Mouse (Mus musculus) limb, embryonic 11.5 days (tissue): Measurements from ENCODE around the gene Pde6d. TPM values are rescaled to one million over a fixed set of nuclear protein-coding genes. Genes with fewer than 3 reads are reported as not detected.

ENCODE experiments used
- ATAC-seq: fragments of 200-750 bp; cut with Nextera tagmentation; 2 replicates; pipeline ENCODE4 v1.8.0; 2017; ENCODE audit warnings: low read depth; ENCODE audit not compliant: insufficient number of reproducible peaks, low FRiP score, low TSS enrichment
- DNase-seq: peaks from one replicate; pipeline ENCODE4 v3.0.0-alpha.2; 2015; ENCODE audit warnings: low spot score
- H3K27ac ChIP-seq: fragments of 300-500 bp; sonication (generic); replicated peaks from 2 replicates; pipeline ENCODE4 v1.5.1; 2014; ENCODE audit warnings: low read depth, mild to moderate bottlenecking, low read length
- H3K27me3 ChIP-seq: fragments of 300-500 bp; sonication (generic); 2 replicates; pipeline ENCODE4 v1.6.1; 2014; ENCODE audit warnings: mild to moderate bottlenecking, low read length, mixed read lengths; ENCODE audit not compliant: control insufficient read depth, insufficient read depth
- H3K36me3 ChIP-seq: fragments of 300-500 bp; sonication (generic); 2 replicates; pipeline ENCODE4 v1.6.1; 2014; ENCODE audit warnings: mild to moderate bottlenecking, low read length, moderate library complexity, mixed read lengths; ENCODE audit not compliant: control insufficient read depth, insufficient read depth
- H3K4me1 ChIP-seq: fragments of 300-500 bp; sonication (generic); 2 replicates; pipeline ENCODE4 v1.6.1; 2014; ENCODE audit warnings: low read length, mixed read lengths; ENCODE audit not compliant: control insufficient read depth, insufficient read depth
- H3K4me2 ChIP-seq: fragments of 300-500 bp; sonication (generic); 2 replicates; pipeline ENCODE4 v1.6.1; 2014; ENCODE audit warnings: low read depth, mild to moderate bottlenecking, moderate library complexity; ENCODE audit not compliant: severe bottlenecking
- H3K4me3 ChIP-seq: fragments of 300-500 bp; sonication (generic); 2 replicates; pipeline ENCODE4 v1.5.1; 2014; ENCODE audit warnings: low read depth, low read length
- H3K9ac ChIP-seq: fragments of 300-500 bp; sonication (generic); 2 replicates; pipeline ENCODE4 v1.6.1; 2014; ENCODE audit warnings: mild to moderate bottlenecking, low read length
- H3K9me3 ChIP-seq: fragments of 300-500 bp; sonication (generic); 2 replicates; pipeline ENCODE4 v1.6.1; 2016; ENCODE audit warnings: low read length; ENCODE audit not compliant: control insufficient read depth
- WGBS: fragments of 180-500 bp; shearing (Covaris S2); extraction: QIAGEN DNeasy Blood & Tissue Kit; methylation state at CpG from one replicate; pipeline ENCODE4 v1.1.7; 2014; 5-methylcytosine and 5-hydroxymethylcytosine counted together
- polyA plus RNA-seq: library from polyadenylated mRNA; unstranded; fragments of >200 nt; fragmentation: Nextera tagmentation; extraction: Ambion mirVana; gene quantifications from 2 replicates; pipeline ENCODE4 v1.2.1, GENCODE M21; 2014

Pde6d gene
- polyA plus RNA-seq, 1 experiment from 2014 or later = 81.6 TPM

DNA sequence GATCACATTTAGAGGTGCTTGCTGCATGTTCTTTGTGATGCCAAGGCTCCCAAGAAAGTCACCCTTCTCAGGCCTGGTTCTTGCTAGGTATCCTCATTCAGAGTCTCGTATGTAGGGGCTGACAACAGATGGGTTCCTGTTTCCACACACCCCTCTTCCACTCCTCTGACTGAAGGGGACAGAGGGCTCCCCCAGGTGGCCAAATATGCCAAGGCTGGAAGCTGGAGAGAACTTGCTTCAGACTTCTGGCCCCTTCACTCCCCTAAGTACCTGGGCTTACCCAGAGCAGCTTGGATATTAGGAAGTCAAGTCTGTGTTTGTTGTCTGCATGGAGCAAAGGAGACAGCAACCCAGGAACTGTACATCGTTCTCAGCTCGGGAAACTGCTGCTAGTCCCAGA is 82.5 kb downstream of the Pde6d start:
- Histone ChIP-seq H3K27ac (no peak overlapping the region), H3K9me3 (no peaks in the 10 kb centered on the region), H3K4me3 (no peak overlapping the region), H3K4me2 (no peak overlapping the region), H3K27me3 (no peaks in the 10 kb centered on the region), H3K9ac (no peak overlapping the region), H3K36me3 (no peaks in the 10 kb centered on the region), H3K4me1 (peaks cover 25% of the 10 kb centered on the region)
- DNase-seq (peak; percentile 66), ATAC-seq (no peak)
- 32% methylated on average over 3 of the region's 3 CpGs for WGBS

- no peak for DNase-seq
- Histone ChIP-seq H3K4me3 (no peak overlapping the region), H3K27ac (no peak overlapping the region), H3K9me3 (no peaks in the 10 kb centered on the region), H3K4me2 (no peak overlapping the region), H3K36me3 (no peaks in the 10 kb centered on the region), H3K4me1 (peaks cover 20% of the 10 kb centered on the region), H3K27me3 (no peaks in the 10 kb centered on the region), H3K9ac (no peak overlapping the region)
- no peak for ATAC-seq
- 63% methylated on average over 1 of the region's 1 CpGs for WGBS
Observed at GRCm38 (mm10) chr1:86498611-86499010, 83.8 kb downstream of the Pde6d start.

DNA sequence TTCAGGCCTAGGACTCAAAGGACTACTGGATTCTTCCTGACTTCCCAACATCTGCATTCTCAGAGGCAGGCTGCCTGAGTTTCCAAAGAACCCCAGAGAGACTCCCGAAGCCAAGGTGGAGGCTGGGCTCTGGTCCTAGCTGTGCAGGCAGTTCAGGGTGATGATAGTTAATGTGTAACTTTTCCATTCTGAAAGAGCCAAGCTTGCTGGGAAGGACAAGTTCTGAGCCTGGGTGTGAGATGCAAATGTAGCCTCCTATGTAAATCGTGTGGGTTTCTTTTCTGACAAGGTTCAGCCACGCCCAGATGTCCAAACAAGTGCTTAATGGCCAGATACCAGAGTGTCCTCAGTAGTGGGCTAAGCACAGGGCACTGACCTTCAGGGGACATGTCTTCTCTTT is 84.4 kb downstream of the Pde6d start:
- no peaks in the 10 kb centered on the region for H3K9me3 ChIP-seq
- no peak overlapping the region for H3K4me2 ChIP-seq
- 51% methylated on average over 3 of the region's 3 CpGs for WGBS
- H3K4me3 ChIP-seq = no peak overlapping the region
- H3K9ac ChIP-seq = no peak overlapping the region; the same call in 1 of the 2 replicates
- no peak for DNase-seq
- peaks cover 15% of the 10 kb centered on the region for H3K4me1 ChIP-seq
- no peaks in the 10 kb centered on the region for H3K36me3 ChIP-seq
- no peaks in the 10 kb centered on the region for H3K27me3 ChIP-seq
- ATAC-seq = no peak
- no peak overlapping the region for H3K27ac ChIP-seq

- Histone ChIP-seq H3K4me2 (no peak overlapping the region), H3K27me3 (no peaks in the 10 kb centered on the region), H3K4me3 (no peak overlapping the region), H3K36me3 (no peaks in the 10 kb centered on the region), H3K4me1 (peaks cover 10% of the 10 kb centered on the region), H3K9ac (no peak overlapping the region; the same call in 1 of the 2 replicates), H3K27ac (no peak overlapping the region), H3K9me3 (no peaks in the 10 kb centered on the region)
- 88% methylated on average over 5 of the region's 5 CpGs for WGBS
- ATAC-seq = no peak
- no peak for DNase-seq
Observed at GRCm38 (mm10) chr1:86497361-86497760, 85.1 kb downstream of the Pde6d start.

- Histone ChIP-seq H3K27ac (no peak overlapping the region), H3K36me3 (no peaks in the 10 kb centered on the region), H3K9me3 (no peaks in the 10 kb centered on the region), H3K4me3 (no peak overlapping the region), H3K4me1 (peaks cover 12% of the 10 kb centered on the region), H3K4me2 (no peak overlapping the region), H3K27me3 (no peaks in the 10 kb centered on the region), H3K9ac (no peak overlapping the region)
- ATAC-seq = no peak
- DNase-seq = no peak
- WGBS = 96% methylated on average over 4 of the region's 4 CpGs
Observed at GRCm38 (mm10) chr1:86496340-86496739, 86.1 kb downstream of the Pde6d start.

- ATAC-seq (no peak), DNase-seq (no peak)
- no peaks in the 10 kb centered on the region for H3K9me3 ChIP-seq
- peaks cover 9% of the 10 kb centered on the region; the same call in 1 of the 2 replicates for H3K4me1 ChIP-seq
- 82% methylated on average over 3 of the region's 3 CpGs for WGBS
- H3K36me3 ChIP-seq = no peaks in the 10 kb centered on the region
- no peak overlapping the region for H3K4me3 ChIP-seq
- no peak overlapping the region; the same call in 1 of the 2 replicates for H3K9ac ChIP-seq
- H3K27me3 ChIP-seq = no peaks in the 10 kb centered on the region
- H3K4me2 ChIP-seq = no peak overlapping the region
- no peak overlapping the region for H3K27ac ChIP-seq
Observed at GRCm38 (mm10) chr1:86493783-86494182, 88.6 kb downstream of the Pde6d start.

Other genes starting within 250 kb of the Pde6d start
- 483 and 544 TPM in 2 replicates for gene Ncl, start 223.2 kb downstream of the Pde6d start, polyA plus RNA-seq
- 0.12 and 0.40 TPM in 2 replicates for gene Nmur1, start 156.4 kb downstream of the Pde6d start, polyA plus RNA-seq
- not detected in 2 replicates for gene Tex44, start 156.3 kb downstream of the Pde6d start, polyA plus RNA-seq
- 4,370 and 4,506 TPM in 2 replicates for gene Ptma, start 55.9 kb downstream of the Pde6d start, polyA plus RNA-seq
- 57.8 and 61.6 TPM in 2 replicates for gene Cops7b, start 275 bp upstream of the Pde6d start, polyA plus RNA-seq
- 0.55 and 0.67 TPM in 2 replicates for gene Nppc, start 87.9 kb upstream of the Pde6d start, polyA plus RNA-seq
- gene Dis3l2, start 121.2 kb upstream of the Pde6d start, polyA plus RNA-seq = 30.3 and 30.9 TPM in 2 replicates